Mouse (Mus musculus): ENCODE measurements around the gene Ube2v1. TPM values are rescaled to one million over a fixed set of nuclear protein-coding genes. Genes with fewer than 3 reads are reported as not detected.
"Not testable (repeated sequence)": the region's sequence is repeated elsewhere in the genome, so short reads cannot be mapped to it uniquely, and the experiment has no call there.

Ube2v1 gene
- polyA plus RNA-seq, 2 experiments, result 75.0 to 145 TPM

DNA sequence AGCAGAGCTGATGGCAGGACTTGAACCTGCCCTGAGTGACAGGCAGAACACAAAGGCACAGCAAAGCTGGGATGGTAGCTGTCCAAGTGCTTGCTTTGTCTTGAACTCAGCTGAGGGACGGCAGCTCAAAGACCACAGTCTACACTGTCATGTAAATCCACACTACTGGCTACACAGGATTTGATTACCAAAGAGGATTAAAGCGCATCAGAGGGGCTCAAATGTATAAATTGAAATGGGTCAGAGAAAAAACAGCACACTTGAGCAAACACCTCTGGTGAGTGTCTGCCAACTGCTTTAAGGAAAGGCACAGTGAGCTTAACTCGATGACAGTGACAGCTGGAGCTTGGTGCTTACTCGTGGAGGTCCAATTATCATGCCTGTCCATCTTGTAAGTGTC lies 14.4 kb downstream of the Ube2v1 start:
- no peak overlapping the region for H3K27ac ChIP-seq
- no peaks in the 10 kb centered on the region for H3K27me3 ChIP-seq (ENCODE audit: control insufficient read depth, insufficient read depth, low read length)
- TF ChIP-seq CTCF (IDR thresholded peaks at IDR 0.05; ENCODE audit: low read depth) (no peak), EP300 (IDR thresholded peaks at IDR 0.05; ENCODE audit: low read depth) (no peak)
- no peak overlapping the region for H3K9ac ChIP-seq (replicated peaks)
- H3K9me3 ChIP-seq (ENCODE audit: control insufficient read depth, low read length), result peaks cover 3% of the 10 kb centered on the region; the same call in 1 of the 2 replicates
- peaks cover 73% of the 10 kb centered on the region for H3K36me3 ChIP-seq (replicated peaks; ENCODE audit: control insufficient read depth, insufficient read depth, low read depth)
- ATAC-seq (ENCODE audit: insufficient read depth), result no peak
- no peak overlapping the region for H3K4me2 ChIP-seq (ENCODE audit: low read depth)
- H3K4me1 ChIP-seq (replicated peaks; ENCODE audit: control insufficient read depth in 2 of 2, insufficient read depth in 2 of 2, low read length in 1 of 2), result peaks cover 0 to 6% of the 10 kb centered on the region in 2 experiments; a peak in 1 of 4 replicates
- H3K4me3 ChIP-seq (ENCODE audit: insufficient read depth in 1 of 2, low read depth in 2 of 2, low read length in 2 of 2), result no peak overlapping the region
- DNase-seq (ENCODE audit: low read depth in 3 of 3, low spot score in 3 of 3), result no peak
- 67% methylated on average over 4 of the region's 4 CpGs for WGBS (ENCODE audit: insufficient replicate concordance)

DNA sequence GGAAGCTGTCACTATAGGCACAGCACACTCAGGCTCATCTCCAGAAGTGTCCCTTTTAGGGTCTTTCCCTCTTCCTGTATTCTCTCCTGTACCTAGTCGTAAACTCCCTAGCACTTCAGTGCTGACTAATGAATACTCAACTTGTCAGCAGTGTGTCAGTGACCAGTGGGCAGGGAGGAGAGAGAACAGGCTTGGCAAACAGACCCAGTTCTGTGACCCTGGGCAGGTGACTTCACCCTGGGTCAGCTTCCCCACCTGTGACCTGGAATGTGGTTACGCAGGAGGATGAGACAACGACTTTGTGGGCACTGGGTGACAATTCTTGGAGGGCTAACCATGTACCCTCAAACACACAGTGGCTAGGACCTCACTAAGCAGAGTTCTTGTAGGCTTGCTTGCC lies 14.9 kb downstream of the Ube2v1 start:
- peaks cover 0 to 5% of the 10 kb centered on the region in 2 experiments; a peak in 1 of 4 replicates for H3K4me1 ChIP-seq (replicated peaks; ENCODE audit: control insufficient read depth in 2 of 2, insufficient read depth in 2 of 2, low read length in 1 of 2)
- DNase-seq (ENCODE audit: low read depth in 3 of 3, low spot score in 3 of 3), result no peak
- H3K27ac ChIP-seq, result no peak overlapping the region
- H3K36me3 ChIP-seq (replicated peaks; ENCODE audit: control insufficient read depth, insufficient read depth, low read depth), result peaks cover 73% of the 10 kb centered on the region
- no peak for TF ChIP-seq CTCF (IDR thresholded peaks at IDR 0.05; ENCODE audit: low read depth)
- TF ChIP-seq EP300 (IDR thresholded peaks at IDR 0.05; ENCODE audit: low read depth), result no peak
- no peaks in the 10 kb centered on the region for H3K27me3 ChIP-seq (ENCODE audit: control insufficient read depth, insufficient read depth, low read length)
- WGBS (ENCODE audit: insufficient replicate concordance), result 84% methylated on average over 3 of the region's 3 CpGs
- peaks cover 3% of the 10 kb centered on the region; the same call in 1 of the 2 replicates for H3K9me3 ChIP-seq (ENCODE audit: control insufficient read depth, low read length)
- no peak for ATAC-seq (ENCODE audit: insufficient read depth)
- no peak overlapping the region for H3K4me3 ChIP-seq (ENCODE audit: insufficient read depth in 1 of 2, low read depth in 2 of 2, low read length in 2 of 2)
- no peak overlapping the region for H3K9ac ChIP-seq (replicated peaks)
- H3K4me2 ChIP-seq (ENCODE audit: low read depth), result no peak overlapping the region

DNA sequence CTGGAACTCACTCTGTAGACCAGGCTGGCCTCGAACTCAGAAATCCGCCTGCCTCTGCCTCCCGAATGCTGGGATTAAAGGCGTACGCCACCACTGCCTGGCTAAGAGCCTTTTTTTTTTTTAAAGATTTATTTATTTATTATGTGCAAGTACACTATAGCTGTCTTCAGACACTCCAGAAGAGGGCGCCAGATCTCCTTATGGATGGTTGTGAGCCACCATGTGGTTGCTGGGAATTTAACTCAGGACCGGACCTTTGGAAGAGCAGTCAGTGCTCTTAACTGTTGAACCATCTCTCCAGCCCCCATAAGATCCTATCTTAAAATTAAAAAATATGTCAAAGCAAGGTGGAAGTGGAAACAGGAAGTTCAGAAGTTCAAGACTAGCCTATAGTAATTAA lies 18.6 kb downstream of the Ube2v1 start:
- not testable (repeated sequence) for H3K9me3 ChIP-seq (ENCODE audit: control insufficient read depth, low read length); H3K4me2 ChIP-seq (ENCODE audit: low read depth); H3K4me3 ChIP-seq (ENCODE audit: insufficient read depth in 1 of 2, low read depth in 2 of 2, low read length in 2 of 2); H3K27me3 ChIP-seq (ENCODE audit: control insufficient read depth, insufficient read depth, low read length); H3K9ac ChIP-seq (replicated peaks); ATAC-seq (ENCODE audit: insufficient read depth); H3K4me1 ChIP-seq (replicated peaks; ENCODE audit: control insufficient read depth in 2 of 2, insufficient read depth in 2 of 2, low read length in 1 of 2); H3K27ac ChIP-seq; DNase-seq (ENCODE audit: low read depth in 3 of 3, low spot score in 3 of 3)
- 92% methylated on average over 7 of the region's 7 CpGs for WGBS (ENCODE audit: insufficient replicate concordance)
- H3K36me3 ChIP-seq (replicated peaks; ENCODE audit: control insufficient read depth, insufficient read depth, low read depth), result peaks cover 89% of the 10 kb centered on the region
- peak; percentile 51 for TF ChIP-seq CTCF (IDR thresholded peaks at IDR 0.05; ENCODE audit: low read depth)

DNA sequence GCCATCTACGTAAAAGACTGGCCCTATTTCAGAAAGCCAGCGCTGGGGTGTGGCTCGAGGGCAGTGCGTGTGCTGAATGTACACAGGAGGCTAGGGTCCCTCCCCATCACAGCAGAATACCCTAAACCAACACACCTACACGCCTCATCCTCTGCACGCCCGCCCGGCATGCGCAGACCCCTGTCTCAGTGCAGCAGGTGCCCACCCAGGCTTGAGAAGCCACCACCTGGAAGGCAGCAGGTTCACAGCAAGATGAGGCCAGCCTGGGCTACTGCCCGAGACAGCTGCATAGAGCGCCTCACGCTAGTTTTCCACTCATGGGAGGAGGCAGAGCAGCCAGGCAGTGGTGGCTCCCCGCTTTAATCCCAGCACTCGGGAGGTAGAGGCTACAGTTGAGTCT lies 19.8 kb downstream of the Ube2v1 start:
- no peak for ATAC-seq (ENCODE audit: insufficient read depth)
- Histone ChIP-seq H3K27me3 (ENCODE audit: control insufficient read depth, insufficient read depth, low read length) (no peaks in the 10 kb centered on the region), H3K4me2 (ENCODE audit: low read depth) (no peak overlapping the region), H3K36me3 (replicated peaks; ENCODE audit: control insufficient read depth, insufficient read depth, low read depth) (peaks cover 82% of the 10 kb centered on the region), H3K9ac (replicated peaks) (no peak overlapping the region), H3K4me3 (ENCODE audit: insufficient read depth in 1 of 2, low read depth in 2 of 2, low read length in 2 of 2) (no peak overlapping the region), H3K4me1 (replicated peaks; ENCODE audit: control insufficient read depth in 2 of 2, insufficient read depth in 2 of 2, low read length in 1 of 2) (no peaks in the 10 kb centered on the region), H3K27ac (no peak overlapping the region), H3K9me3 (ENCODE audit: control insufficient read depth, low read length) (peaks cover 3% of the 10 kb centered on the region; the same call in 1 of the 2 replicates)
- TF ChIP-seq EP300 (IDR thresholded peaks at IDR 0.05; ENCODE audit: low read depth) (no peak), CTCF (IDR thresholded peaks at IDR 0.05; ENCODE audit: low read depth) (no peak)
- 90% methylated on average over 14 of the region's 14 CpGs for WGBS (ENCODE audit: insufficient replicate concordance)
- DNase-seq (ENCODE audit: low read depth in 3 of 3, low spot score in 3 of 3), result no peak

DNA sequence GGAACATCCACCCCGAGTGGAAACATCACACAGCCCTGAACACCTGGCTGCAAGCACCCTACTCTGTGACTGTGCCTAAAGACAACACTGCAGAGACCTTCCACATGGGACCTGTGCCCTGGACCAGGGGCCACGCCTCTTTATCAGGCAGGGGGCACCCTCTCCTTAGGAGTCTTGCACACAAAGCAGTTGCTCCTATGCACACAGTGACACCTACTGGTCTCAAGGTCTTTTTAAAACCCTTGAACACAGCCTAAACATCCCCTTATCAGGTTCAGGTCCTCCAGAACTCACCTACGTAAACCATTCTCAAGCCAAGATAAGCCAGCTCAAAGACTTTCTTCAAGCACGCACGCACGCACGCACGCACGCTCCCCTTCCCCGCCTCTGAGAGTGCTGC lies 20.6 kb downstream of the Ube2v1 start:
- TF ChIP-seq CTCF (IDR thresholded peaks at IDR 0.05; ENCODE audit: low read depth) (peak; percentile 64), EP300 (IDR thresholded peaks at IDR 0.05; ENCODE audit: low read depth) (no peak)
- Histone ChIP-seq H3K27ac (no peak overlapping the region), H3K4me3 (ENCODE audit: insufficient read depth in 1 of 2, low read depth in 2 of 2, low read length in 2 of 2) (no peak overlapping the region), H3K27me3 (ENCODE audit: control insufficient read depth, insufficient read depth, low read length) (no peaks in the 10 kb centered on the region), H3K4me1 (replicated peaks; ENCODE audit: control insufficient read depth in 2 of 2, insufficient read depth in 2 of 2, low read length in 1 of 2) (no peaks in the 10 kb centered on the region), H3K9ac (replicated peaks) (no peak overlapping the region), H3K9me3 (ENCODE audit: control insufficient read depth, low read length) (peaks cover 3% of the 10 kb centered on the region; the same call in 1 of the 2 replicates), H3K36me3 (replicated peaks; ENCODE audit: control insufficient read depth, insufficient read depth, low read depth) (peaks cover 80% of the 10 kb centered on the region), H3K4me2 (ENCODE audit: low read depth) (no peak overlapping the region)
- WGBS (ENCODE audit: insufficient replicate concordance), result 67% methylated on average over 10 of the region's 10 CpGs
- ATAC-seq (ENCODE audit: insufficient read depth), result peak; percentile 36
- DNase-seq (ENCODE audit: low read depth in 3 of 3, low spot score in 3 of 3), result no peak
